Mouse (Mus musculus) G1E (cell line): ENCODE results near the gene Rtl8a.
"Not testable (repeated sequence)": the region's sequence is repeated elsewhere in the genome, so short reads cannot be mapped to it uniquely, and the experiment has no call there.

Experiments
- CTCF ChIP-seq: IDR thresholded peaks from 2 replicates; pipeline ENCODE4 v1.5.1; 2012; ENCODE audit warnings: low read depth, low read length, inconsistent platforms, mixed read lengths
- GATA1 ChIP-seq: IDR thresholded peaks from 2 replicates; pipeline ENCODE4 v1.6.1; 2012; ENCODE audit warnings: borderline replicate concordance, low read length, inconsistent platforms, mixed read lengths
- GATA2 ChIP-seq: IDR thresholded peaks from 2 replicates; pipeline ENCODE4 v1.6.1; 2012; ENCODE audit warnings: low read depth, low read length, inconsistent platforms, borderline replicate concordance
- POLR2AphosphoS5 ChIP-seq: IDR thresholded peaks from 2 replicates; pipeline ENCODE4 v1.6.1; 2012; ENCODE audit warnings: low read depth, low read length, inconsistent platforms; ENCODE audit not compliant: insufficient replicate concordance
- TAL1 ChIP-seq: conservative IDR thresholded peaks from 2 replicates; pipeline ENCODE4 v1.6.1; 2012; ENCODE audit warnings: low read depth, low read length, inconsistent platforms, mixed read lengths

DNA sequence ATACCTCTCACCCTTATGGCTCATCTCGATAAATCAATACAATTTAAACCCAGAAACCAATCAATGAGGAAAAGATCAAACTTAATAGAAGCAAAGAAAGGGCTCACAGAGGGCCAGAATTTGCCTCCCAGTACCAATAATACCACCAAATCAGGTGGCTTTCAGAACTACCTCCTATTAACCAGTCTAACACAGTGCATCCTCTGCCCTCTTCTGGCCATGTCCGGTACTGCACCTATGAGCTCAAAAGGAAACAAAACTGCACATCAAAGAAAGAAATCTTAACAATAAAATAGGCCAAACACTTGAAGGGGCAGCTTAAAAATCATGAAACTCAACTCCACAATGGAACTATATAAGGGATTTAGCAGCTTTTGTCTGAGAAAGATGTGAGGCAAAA, 33.5 kb upstream of the Rtl8a start:
- TF ChIP-seq CTCF, GATA1, POLR2AphosphoS5, GATA2, TAL1: not testable (repeated sequence)
